Mouse (Mus musculus) G1E-ER4 (cell line): Measurements from ENCODE around the gene Cd52. TPM values are rescaled to one million over a fixed set of nuclear protein-coding genes. Genes with fewer than 3 reads are reported as not detected.

ENCODE experiments used
- GATA1 ChIP-seq: IDR thresholded peaks from one replicate; pipeline ENCODE4 v1.8.0; 2012; ENCODE audit warnings: low read length, inconsistent platforms
- polyA plus RNA-seq: library from polyadenylated mRNA; stranded (reverse); fragments of >175 nt; gene quantifications from 2 replicates; pipeline ENCODE4 v1.2.3, GENCODE M21; 2012

The Cd52 gene
- polyA plus RNA-seq, 1 experiment: not detected

DNA sequence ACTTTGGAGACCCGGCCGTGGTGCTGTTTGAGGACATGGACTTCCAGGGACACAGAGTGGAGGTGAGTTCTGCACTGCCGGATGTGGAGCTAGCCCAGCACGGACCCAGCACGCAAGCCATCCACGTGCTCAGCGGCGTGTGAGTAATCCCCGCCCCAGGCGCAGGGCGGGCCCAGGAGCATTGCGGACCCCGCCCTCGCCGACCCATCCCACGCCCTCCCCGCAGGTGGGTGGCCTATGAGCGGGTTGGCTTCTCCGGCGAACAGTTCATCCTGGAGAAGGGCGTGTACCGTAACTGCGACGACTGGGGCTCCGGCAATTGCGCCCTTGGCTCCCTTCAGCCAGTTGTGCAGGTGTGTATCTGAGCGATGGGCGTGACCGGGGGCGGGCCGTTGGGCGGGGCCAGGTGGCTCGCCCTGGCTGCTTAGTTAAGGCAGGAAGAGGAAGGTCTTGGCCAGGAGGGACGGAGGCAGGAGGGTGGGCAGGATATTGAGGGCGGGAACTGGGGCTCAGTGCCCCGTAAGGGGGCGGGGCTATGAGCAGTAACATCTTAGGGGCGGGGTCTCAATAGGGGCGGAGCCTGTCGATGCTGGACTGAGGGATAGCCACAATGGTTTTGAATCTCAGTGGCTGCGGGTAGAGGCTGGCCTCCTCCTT is 13.0 kb downstream of the Cd52 start:
- TF ChIP-seq GATA1: no peak

DNA sequence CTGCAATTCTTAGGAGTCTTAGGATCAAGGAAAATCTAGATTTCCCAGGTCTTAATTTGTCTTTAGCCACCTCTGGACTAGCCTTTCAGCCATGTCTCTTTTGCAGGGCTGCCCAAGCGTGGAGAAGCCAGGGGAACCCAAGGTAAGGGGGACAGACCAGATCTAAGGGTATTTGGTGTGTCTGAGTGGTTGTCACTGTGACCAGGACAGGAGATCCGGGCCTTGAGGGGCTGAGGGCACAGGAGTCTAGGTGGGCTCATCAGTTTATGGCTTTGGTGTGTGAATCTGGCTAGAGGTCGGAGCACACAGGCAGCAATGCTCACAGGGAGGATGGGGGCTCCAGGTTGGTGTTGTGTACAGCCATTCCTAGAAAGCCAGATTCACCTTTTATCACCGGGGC is 14.2 kb downstream of the Cd52 start:
- TF ChIP-seq GATA1: no peak

DNA sequence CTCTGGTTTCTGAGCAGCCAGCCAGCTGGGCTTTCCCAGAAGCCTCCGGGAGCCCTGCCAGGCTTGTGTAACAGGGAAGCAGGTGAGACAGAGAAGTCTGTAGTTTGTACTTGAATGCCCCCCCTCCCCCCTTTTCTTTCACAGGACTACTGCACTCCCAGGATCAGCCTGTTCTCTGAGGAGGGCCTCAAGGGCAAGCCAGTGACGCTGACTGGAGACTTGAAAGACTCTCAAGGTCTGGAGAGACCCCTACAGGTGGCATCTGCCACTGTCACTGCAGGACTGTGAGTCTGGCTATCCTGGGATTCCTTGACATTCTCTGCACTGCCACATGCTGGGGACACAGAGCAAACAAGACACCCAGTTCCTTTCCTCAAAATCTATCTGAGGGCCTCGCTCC is 16.2 kb downstream of the Cd52 start:
- TF ChIP-seq GATA1: no peak

DNA sequence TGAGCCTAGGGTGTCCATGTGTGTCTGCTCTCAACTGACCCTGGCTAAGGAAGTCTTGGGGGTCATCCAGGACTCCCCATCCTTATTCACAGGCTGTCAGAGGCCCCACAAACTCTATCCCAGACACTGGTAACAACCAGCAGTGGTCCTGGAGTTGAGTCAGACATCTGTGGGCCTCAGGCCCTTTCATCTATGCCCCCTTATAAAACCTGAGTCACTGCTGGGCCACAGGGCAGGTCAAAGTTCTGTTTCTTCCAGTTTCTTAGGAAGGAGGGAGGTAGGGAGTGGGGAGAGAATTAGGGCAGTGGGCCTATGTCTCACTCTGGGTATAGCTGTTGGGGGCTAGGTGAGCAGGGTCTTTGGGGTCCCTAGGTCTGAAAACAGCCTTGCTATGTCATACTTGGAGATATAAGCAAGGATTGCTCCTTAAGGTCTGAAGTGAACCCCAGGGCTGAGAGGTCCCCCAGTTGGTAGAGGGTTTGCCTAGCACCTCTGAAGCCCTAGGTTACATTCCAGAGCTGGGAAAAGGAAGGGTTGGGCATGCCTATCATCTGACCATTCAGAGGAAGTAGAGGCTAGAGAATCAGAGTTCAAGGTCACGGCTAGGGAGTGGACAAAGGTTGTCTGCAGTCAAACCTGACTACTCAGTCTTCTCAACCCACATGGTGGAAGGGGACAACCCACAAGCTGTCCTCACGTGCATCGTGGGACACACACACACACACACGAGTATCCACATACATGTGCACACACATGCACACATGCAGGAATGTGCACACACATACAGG is 25.9 kb downstream of the Cd52 start:
- no peak for TF ChIP-seq GATA1

DNA sequence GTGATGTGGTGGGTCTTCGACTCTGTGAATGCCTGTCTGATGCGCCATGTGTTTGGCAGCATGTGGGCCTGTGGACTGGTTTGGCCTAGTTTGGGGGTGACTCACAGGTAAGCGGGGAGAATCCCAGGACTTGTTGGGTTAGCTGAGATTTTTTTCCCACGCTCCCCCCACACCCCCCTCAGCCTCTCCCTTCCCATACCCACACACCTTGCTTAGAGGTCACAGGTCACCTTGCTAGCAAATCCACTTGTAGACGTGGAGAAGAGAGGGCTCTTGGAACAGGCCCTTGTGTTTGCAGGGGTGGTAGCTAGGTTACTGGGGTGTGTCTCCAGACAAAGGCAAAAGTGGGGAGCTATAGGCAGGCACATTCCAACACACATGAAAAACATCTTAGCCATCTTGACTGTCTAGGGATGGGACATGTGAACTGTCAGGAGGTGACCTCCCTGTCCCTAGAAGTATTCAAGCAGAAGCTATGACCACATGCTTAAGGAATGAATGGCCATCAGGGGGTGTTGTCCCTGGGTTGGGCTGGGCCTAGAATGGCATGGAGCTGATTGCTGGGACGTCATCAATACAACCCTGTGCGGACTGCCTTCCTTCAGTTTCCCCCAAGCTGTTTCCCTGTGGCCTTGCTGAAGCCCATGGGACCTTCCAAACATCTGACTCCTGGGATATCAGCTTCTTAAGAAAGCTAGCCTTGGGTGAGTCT is 26.9 kb downstream of the Cd52 start:
- TF ChIP-seq GATA1: no peak

DNA sequence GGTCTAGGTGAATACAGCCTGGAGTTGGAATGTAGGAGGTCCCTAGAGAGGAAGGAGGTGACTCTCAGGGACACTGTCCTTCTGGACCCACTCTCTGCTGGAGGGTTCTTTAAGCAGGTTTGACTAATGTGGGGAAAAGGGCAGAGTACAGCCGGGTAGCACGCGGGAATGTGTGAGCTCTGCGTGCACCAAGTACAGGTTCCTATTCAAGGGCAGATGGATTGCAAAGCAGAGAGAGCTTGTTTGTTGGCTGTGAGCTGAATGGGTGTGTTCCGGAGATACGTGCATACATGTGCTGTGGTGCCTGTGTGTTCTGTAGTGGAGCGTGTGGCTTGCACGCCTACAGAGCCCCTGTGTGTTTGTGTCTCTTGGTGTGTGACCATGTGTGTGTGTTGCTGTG is 27.5 kb downstream of the Cd52 start:
- TF ChIP-seq GATA1: no peak

DNA sequence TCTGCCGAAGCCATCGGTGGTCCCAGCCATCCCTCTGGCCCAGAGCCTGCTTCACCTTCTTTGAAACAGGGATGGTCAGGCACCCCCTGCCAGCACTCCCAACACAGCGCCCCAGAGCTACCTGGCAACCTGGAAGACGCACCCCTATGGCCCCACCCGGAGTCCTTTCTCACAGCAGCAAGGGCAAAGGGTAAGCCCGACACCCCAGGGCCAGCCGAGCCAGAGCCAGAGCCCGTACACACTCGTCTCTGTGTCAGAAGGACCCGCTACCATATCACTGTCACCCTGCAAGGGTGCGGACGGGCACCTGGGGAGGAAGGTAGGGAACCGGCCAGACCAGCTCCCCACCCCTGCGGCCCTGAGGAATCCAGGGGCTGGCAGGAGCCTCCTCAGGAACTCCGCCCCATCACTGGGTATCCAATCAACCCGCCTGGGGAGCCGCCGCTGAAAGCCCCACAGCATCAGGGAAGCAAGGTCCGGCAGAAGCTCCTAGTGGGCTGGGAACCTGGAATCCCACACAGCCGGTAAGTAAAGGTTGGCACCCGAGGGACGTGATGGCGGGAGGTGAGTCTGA is 29.4 kb downstream of the Cd52 start:
- TF ChIP-seq GATA1: no peak

DNA sequence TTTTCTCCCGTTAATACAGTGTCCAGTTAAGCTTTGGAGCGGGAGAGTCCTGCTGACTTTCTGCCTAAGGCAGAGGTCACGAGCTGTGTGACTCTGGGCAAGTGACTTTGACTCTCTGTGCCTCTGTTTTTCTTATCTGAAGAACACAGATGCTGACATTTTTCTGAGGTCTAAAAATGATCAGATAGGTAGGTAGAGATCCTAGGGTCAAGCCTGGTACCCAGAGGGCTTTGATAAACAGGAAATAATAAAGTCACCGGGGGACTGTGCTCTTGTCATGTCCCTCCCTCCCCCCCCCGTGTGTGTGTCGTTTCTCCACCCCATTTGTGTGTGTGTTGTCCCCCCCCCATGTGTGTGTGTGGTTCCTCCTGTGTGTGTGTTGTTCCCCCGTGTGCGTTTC is 32.3 kb downstream of the Cd52 start:
- TF ChIP-seq GATA1: peak; percentile 36

DNA sequence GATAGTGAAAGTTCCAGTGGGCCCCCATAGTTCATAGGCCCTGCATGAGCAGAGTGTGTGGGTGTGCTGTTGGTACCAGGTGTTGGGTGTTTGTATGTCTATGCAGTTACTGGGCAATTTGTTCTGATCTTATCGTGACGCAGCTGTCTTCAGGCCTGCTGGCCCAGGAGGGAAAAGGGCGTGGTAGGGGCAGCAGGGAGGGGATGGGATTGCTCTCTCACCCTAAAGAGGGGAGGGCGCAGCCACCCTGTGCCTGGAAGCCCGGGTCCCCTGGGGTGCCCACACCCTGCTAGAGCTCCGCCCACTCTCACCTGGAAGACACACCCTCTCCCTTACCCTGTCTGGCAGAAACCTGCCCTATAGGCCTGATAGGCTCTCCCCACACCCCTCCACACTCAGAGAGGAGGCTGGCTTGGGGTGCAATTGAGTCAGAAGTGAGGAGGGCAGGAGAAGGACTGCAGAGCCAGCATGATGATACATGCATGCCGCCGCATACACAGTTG is 32.9 kb downstream of the Cd52 start:
- no peak for TF ChIP-seq GATA1

DNA sequence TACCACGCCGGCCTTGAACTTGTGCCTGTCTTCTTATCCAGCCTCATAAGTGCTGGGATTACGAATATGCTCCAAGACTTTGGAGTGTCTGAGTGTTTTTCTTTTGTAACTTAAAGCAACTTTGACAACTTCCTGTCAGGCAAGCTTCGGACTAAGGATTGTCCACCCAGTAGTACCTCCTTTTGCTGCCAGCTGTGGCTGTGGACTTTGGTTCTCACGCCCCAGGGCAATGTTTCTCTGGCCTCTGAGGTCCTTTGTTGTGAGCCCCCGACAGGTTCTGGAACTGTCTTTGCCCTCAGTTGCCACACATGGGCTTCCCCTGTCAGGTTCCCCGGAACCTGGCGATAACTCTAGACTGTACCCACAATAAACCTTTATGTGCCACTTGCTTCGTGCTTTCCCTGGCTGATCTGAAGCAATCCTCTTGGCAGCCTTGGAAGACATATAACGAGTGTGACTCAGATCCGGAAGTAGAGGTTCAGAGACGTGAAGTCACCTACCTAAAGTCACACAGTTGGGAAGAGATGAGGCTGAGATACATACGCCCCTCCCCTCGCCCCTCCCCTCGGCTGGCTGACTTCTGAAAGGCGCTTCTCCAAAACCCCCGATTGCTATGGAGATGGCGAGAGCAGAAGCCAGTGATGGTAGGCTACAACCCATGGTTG is 33.6 kb downstream of the Cd52 start:
- no peak for TF ChIP-seq GATA1

DNA sequence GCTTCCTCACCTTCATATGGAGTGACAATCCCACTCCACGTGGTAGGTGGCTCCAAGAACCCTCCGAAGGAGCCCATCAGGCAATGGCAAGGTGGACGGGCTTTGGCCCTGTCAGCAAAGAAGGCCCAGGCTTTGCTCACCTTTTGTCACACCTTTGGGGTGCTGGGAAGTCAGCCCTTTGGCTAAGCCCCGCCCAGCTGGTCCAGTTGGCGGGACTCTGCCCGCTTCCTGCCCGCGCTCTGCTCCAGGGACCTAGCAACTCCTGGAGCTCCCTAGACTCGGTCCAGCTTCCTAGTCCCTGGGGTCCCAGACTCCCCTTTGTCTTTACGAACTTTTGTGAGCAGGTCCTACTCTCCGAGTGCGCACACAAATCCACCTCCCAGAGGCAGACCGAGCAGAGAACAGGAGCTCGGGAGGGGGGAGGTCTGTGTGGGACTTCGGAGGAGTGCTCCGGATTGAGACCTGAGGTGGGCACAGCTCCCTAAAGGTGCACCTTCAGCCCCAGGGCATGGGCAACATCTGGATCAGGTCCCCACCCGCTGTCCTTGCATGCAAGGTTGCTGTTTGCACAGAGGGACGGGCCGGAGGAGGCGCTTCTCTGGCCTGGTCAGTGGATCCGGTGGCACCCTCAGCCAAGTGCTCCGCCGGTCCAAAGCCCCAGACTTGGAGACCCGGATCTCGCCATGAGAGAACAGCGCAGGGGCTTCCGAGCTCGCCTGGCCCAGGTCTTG is 34.6 kb downstream of the Cd52 start, which contains the start of gene Crybg2:
Crybg2 (plus strand) TSS at position 681 of the 731 bp plus-strand sequence.
- no peak for TF ChIP-seq GATA1

DNA sequence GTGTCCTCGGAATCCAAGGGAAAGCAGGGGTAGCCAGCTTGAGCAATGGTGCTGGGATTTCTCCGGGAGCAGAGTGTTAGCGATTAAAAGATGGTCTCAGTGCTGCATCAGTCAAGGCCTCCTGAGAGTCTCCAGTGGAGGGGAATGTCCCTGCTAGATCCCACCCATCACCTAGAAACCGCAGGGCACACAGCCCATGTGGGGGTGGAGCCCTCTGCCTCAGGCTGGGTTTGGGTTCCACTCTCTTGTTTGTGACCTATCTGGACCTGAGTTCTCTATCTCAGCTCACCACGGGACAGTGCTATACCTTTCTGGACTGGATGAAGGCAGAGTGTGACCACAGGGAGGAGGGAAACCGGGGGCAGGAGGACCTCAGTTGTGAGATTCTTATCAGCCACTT is 36.0 kb downstream of the Cd52 start:
- TF ChIP-seq GATA1: no peak

DNA sequence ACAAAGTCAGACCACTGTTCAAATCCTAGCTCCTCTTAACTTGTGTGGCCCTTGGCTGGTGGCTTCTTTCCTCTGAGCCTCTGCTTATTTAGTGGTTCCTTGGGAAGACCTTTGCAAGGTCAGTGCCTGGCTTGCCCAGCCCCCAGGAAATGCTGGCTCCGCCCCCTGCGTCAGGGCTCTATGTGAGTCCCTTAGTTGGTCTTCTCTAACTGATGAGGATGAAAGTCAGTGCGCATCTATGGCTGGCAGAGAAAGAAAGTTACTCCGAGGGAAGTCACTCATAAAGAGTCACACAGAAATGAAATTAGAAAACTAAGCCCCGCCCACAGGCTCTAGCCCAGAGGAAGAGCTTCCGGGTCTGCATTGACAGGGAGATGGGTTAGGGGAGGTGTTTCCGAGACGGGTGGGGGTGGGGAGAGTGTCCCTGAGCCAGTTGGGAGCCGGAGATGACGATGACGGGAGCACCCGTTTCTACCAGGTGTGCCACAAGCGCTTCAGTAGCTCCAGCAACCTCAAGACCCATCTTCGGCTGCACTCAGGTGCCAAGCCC is 36.6 kb downstream of the Cd52 start:
- no peak for TF ChIP-seq GATA1

DNA sequence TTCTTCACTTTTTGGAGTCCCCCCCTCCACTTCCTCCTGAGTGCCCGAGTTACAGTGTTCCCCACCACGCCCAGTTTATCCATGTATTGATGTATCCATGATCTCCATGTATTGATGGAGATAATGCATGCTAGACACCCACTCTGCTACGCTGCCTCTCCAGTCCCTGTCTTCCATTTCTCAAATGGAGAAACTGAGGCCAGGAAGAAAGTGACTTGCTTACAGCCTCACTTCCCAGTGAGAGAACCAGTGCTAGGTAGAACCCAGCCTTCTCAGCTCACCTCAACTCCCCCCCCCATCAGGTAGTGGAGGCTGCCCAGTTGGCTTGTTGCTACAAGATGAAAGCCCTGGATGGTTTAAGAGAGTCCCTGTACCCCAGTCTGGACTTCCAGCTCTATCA is 41.3 kb downstream of the Cd52 start, which contains the start of gene Zfp683:
Zfp683 (plus strand) TSS at position 301 of the 400 bp plus-strand sequence.
- TF ChIP-seq GATA1: no peak
